Mouse (Mus musculus) cortical plate, adult 2 months (tissue): ENCODE measurements around the gene Mrps34. TPM values are rescaled to one million over a fixed set of nuclear protein-coding genes. Genes with fewer than 3 reads are reported as not detected.
"Not testable (repeated sequence)": the region's sequence is repeated elsewhere in the genome, so short reads cannot be mapped to it uniquely, and the experiment has no call there.

Experiments
- H3K27ac ChIP-seq: fragments of 200-500 bp; 2 replicates; pipeline ENCODE4 v1.5.1; 2012; ENCODE audit warnings: low read length, control low read depth, inconsistent platforms; ENCODE audit not compliant: insufficient read depth
- H3K4me1 ChIP-seq: fragments of 200-500 bp; 2 replicates; pipeline ENCODE4 v1.6.1; 2011; ENCODE audit warnings: low read length; ENCODE audit not compliant: control insufficient read depth, insufficient read depth
- H3K4me3 ChIP-seq: fragments of 200-500 bp; 2 replicates; pipeline ENCODE4 v1.5.1; 2011; ENCODE audit warnings: mild to moderate bottlenecking, low read length, control low read depth; ENCODE audit not compliant: insufficient read depth
- CTCF ChIP-seq: fragments of 200-500 bp; IDR thresholded peaks from 2 replicates; pipeline ENCODE4 v1.5.1; 2011; ENCODE audit warnings: mild to moderate bottlenecking, control low read depth, low read length; ENCODE audit not compliant: insufficient read depth; ENCODE audit errors: extremely low read depth
- POLR2A ChIP-seq: fragments of 200-500 bp; IDR thresholded peaks from 2 replicates; pipeline ENCODE4 v1.6.1; 2011; ENCODE audit warnings: mild to moderate bottlenecking, low read length, control low read depth; ENCODE audit not compliant: insufficient read depth; ENCODE audit errors: extremely low read depth
- polyA plus RNA-seq: library from polyadenylated mRNA; depleted of rRNA; stranded (reverse); fragments of >200 nt; gene quantifications from 2 replicates; pipeline ENCODE4 v1.2.3, GENCODE M21; 2012; rRNA removed

The Mrps34 gene
- polyA plus RNA-seq, 1 experiment, result 115 TPM

GRCm38 (mm10) chr17:24932431-24932830, 37.5 kb downstream of the Mrps34 start:
- TF ChIP-seq POLR2A (no peak), CTCF (no peak)
- Histone ChIP-seq H3K4me1 (peaks cover 11% of the 10 kb centered on the region), H3K4me3 (no peak overlapping the region)

DNA sequence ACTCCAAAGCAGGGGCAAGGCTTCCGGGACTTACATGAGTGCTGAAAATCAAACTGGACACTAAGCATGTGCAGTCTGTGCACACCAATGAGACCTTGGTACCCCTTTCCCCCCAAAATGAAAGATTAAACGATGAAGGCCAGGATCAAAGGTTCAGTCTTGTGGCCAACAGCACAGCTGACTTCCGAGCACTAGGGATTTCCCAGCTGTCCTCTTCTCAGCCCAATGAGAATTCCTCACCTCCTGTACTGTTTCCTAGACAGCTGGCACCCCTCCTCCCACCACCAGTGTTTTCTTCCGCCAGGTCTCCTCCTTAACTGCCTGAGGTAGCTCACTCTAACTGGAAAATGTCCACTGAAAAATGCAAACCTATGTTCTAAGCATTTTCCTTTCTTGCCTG, 38.2 kb downstream of the Mrps34 start:
- no peak overlapping the region for H3K27ac ChIP-seq
- TF ChIP-seq CTCF (no peak), POLR2A (no peak)
- peaks cover 11% of the 10 kb centered on the region for H3K4me1 ChIP-seq
- H3K4me3 ChIP-seq, result no peak overlapping the region

More at GRCm38 (mm10) chr17:24932431-24932830, 37.5 kb downstream of the Mrps34 start:
- H3K27ac ChIP-seq, result no peak overlapping the region

DNA sequence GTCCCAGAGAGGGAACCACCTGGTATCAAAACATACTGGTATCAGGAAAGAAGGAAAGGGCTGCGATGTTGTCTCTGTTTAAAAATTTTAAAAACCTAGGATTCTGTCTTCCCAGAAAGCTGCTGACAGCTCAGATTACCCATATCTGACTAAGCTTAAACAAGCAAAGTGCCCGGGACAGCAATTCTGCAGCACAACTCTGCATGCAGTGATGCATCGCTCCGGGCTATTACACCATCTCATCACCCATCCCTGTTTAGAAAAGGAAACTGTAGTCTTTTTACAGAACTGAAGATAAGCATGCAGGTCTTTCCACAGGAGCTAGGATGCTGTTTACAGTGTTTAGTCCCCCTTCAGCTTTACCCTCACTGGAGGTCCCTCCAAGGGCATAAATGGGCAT, 40.0 kb downstream of the Mrps34 start:
- Histone ChIP-seq H3K27ac (no peak overlapping the region), H3K4me3 (peak overlapping the region; percentile 96), H3K4me1 (peaks cover 11% of the 10 kb centered on the region)
- no peak for TF ChIP-seq CTCF
- TF ChIP-seq POLR2A, result no peak

DNA sequence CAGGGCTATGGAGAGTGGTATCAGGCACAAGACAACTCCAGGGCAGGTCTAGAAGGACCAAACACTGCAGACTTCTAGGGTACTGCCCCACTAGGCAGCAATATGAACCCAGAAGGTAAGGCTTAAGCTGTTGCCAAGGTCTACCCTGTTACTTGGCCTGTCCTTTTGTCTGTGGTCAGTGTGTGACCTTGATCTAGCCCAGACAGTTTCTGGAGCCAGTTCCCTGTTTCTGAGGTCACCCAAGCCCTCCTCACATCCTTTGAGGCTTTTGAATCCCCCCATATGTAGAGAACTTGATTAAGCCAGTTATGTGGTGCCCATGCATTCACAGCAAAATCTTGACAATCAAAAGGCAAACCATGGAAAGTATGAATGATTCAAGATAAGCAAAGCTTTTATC, 40.8 kb downstream of the Mrps34 start:
- no peak overlapping the region for H3K27ac ChIP-seq
- TF ChIP-seq POLR2A (no peak), CTCF (no peak)

DNA sequence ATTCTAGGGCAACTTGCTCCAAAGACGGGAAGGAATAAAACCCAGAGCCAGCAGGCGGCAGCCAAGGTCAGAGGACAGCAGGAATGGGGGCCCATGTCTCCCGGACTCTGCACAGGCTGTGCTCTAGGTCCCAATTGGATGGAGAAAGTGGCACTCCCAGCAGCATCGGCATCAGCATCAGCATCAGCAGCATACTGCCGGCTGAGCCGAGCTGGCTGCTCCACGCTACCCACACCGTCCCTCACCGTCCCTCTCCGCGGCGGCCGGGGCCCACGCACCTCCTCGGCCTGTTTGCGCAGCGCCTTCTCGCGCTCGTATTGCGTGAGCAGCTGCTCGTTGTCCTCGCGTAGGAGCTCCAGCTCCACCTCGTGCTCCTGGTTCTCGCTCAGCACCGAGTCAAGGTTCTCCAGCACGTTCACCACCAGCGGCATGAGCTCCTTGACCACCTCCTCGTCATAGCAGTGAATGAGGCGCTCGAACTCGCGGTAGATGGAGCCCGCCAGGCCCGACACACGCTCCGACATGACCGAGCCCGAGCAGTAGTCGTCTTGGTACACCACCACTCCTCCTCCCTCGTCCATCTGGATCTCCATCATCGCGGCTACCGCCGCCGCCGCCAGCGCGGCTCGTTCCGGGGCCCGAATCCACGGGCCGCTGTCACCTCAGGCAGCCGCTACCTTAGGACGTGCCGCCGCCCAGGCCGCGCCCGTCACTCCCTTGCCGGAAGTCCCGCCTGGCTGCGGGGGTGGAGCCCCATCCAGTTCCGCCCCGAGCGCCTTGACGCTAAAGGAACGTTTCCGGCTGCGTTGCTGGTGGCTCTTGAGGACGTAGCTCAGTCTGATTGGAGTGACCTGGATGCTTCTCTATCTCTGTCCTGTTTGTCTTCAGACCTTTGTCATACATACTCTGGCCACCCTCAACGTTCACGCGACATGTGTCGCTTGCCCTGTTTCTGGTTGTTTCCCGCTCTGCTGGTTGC, 41.6 kb downstream of the Mrps34 start, which contains the start of gene Mapk8ip3:
Gene Mapk8ip3 (minus strand): TSS at position 719 of the 979 bp plus-strand sequence.
- H3K27ac ChIP-seq, result peak within 1 kb of the TSS; percentile 72
- H3K4me1 ChIP-seq, result peaks cover 11% of the 10 kb centered on the region
- TF ChIP-seq CTCF (no peak), POLR2A (peak; percentile 96)
- peak within 1 kb of the TSS; percentile 96 for H3K4me3 ChIP-seq

More for the DNA sequence above, 40.8 kb downstream of the Mrps34 start:
- Histone ChIP-seq H3K4me3 (peak overlapping the region; percentile 96), H3K4me1 (peaks cover 11% of the 10 kb centered on the region)

- Histone ChIP-seq H3K27ac (peak overlapping the region; percentile 67), H3K4me3 (peak overlapping the region; percentile 96), H3K4me1 (peaks cover 11% of the 10 kb centered on the region)
- TF ChIP-seq POLR2A (no peak), CTCF (no peak)
Measured at GRCm38 (mm10) chr17:24937266-24937665, 42.4 kb downstream of the Mrps34 start.

DNA sequence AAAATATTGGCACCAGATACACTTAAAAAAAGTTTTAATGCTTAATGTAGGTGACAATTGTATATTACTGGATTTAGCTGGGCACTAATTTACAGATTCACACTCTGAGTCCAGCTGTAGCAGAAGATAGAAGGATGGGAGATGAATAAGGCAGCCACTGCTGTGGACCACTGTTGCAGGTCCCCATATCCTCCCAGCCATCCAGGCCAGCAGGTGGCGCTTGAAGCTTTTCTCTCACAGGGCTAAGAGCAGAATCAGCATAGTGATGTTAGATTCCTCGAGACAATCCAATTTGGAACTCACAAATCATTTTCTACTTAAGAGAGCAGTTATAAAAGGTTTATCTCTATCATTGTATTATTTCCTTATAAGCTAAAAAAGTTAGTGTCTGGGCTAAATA, 47.5 kb downstream of the Mrps34 start:
- peak; percentile 39; the same call in 1 of the 2 replicates for TF ChIP-seq CTCF
- not testable (repeated sequence) for H3K4me1 ChIP-seq, H3K27ac ChIP-seq, H3K4me3 ChIP-seq

DNA sequence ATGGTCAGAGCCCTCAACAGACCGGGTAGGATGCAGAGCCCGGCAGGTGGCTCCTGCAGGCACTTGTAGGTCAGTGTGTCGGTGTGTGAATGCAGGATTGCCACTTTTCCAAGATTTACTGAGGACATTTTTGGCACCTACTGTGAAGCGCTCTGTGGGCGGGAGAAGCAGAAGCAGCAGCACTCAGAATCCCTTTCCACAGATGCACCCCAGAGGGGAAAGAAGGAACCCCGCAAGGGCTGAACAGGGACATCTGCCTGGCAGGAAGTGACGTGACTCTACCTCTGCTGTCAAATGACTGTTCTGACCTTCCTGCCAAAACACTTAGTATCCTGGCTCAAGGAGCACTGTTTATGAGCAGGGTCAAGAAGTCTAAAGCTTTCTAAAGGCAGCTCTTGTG, 48.1 kb downstream of the Mrps34 start:
- TF ChIP-seq CTCF (no peak), POLR2A (no peak)
- Histone ChIP-seq H3K4me1 (no peaks in the 10 kb centered on the region), H3K27ac (no peak overlapping the region), H3K4me3 (no peak overlapping the region)

DNA sequence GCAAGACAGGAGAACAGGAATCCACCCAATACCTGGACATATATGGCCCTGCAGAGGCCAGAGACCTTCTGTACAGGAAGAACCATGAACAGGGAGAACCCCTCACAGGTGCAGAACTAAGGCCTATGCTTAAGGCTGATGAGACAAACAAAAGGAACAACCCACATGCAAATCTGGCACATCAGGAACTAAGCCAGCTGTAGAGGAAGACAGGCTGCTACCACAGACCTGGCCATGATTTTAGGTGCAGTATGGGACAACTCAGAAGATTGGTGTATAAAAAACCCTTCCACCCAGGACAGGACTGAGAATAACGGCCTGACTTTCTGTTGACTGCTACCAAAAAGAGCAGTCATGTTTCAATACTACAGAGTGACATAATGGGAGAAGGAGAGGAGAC, 48.7 kb downstream of the Mrps34 start:
- H3K27ac ChIP-seq, H3K4me3 ChIP-seq, H3K4me1 ChIP-seq: not testable (repeated sequence)

Other genes starting within 250 kb of the Mrps34 start
- gene Slc9a3r2, start 244.8 kb upstream of the Mrps34 start, polyA plus RNA-seq, result 68.2 and 69.0 TPM in 2 replicates
- 0.34 and 0.50 TPM in 2 replicates for gene Npw, start 236.7 kb upstream of the Mrps34 start, polyA plus RNA-seq
- 53.5 and 53.6 TPM in 2 replicates for gene Zfp598, start 225.4 kb upstream of the Mrps34 start, polyA plus RNA-seq
- gene Syngr3, start 205.2 kb upstream of the Mrps34 start, polyA plus RNA-seq, result 177 and 184 TPM in 2 replicates
- 21.1 and 21.5 TPM in 2 replicates for gene Gfer, start 199.0 kb upstream of the Mrps34 start, polyA plus RNA-seq
- gene Noxo1, start 198.9 kb upstream of the Mrps34 start, polyA plus RNA-seq, result 5.2 and 6.4 TPM in 2 replicates
- 53.0 and 53.7 TPM in 2 replicates for gene Tbl3, start 187.5 kb upstream of the Mrps34 start, polyA plus RNA-seq
- gene Rnf151, start 177.1 kb upstream of the Mrps34 start, polyA plus RNA-seq, result 0.32 and 0.33 TPM in 2 replicates
- 980 and 1,011 TPM in 2 replicates for gene Rps2, start 177.0 kb upstream of the Mrps34 start, polyA plus RNA-seq
- gene Ndufb10, start 170.6 kb upstream of the Mrps34 start, polyA plus RNA-seq, result 428 and 431 TPM in 2 replicates
- 0.48 and 0.57 TPM in 2 replicates for gene Rpl3l, start 167.3 kb upstream of the Mrps34 start, polyA plus RNA-seq
- 47.3 and 53.0 TPM in 2 replicates for gene Msrb1, start 158.5 kb upstream of the Mrps34 start, polyA plus RNA-seq
- gene Hs3st6, start 142.1 kb upstream of the Mrps34 start, polyA plus RNA-seq, result 0.29 and 0.44 TPM in 2 replicates
- gene Meiob, start 90.8 kb upstream of the Mrps34 start, polyA plus RNA-seq, result not detected in 2 replicates
- 138 and 151 TPM in 2 replicates for gene Hagh, start 55.0 kb upstream of the Mrps34 start, polyA plus RNA-seq
- gene Fahd1, start 44.8 kb upstream of the Mrps34 start, polyA plus RNA-seq, result 21.8 and 25.1 TPM in 2 replicates
- not detected in 2 replicates for gene Igfals, start 29.1 kb upstream of the Mrps34 start, polyA plus RNA-seq
- gene Nubp2, start 8.8 kb upstream of the Mrps34 start, polyA plus RNA-seq, result 24.6 and 27.3 TPM in 2 replicates
- 91.9 and 92.7 TPM in 2 replicates for gene Spsb3, start 8.5 kb upstream of the Mrps34 start, polyA plus RNA-seq
- 62.4 and 65.0 TPM in 2 replicates for gene Eme2, start within 50 bp of the Mrps34 start, polyA plus RNA-seq
- gene Nme3, start 1.4 kb downstream of the Mrps34 start, polyA plus RNA-seq, result 94.5 and 94.7 TPM in 2 replicates
- 328 and 355 TPM in 2 replicates for gene Mapk8ip3, start 41.9 kb downstream of the Mrps34 start, polyA plus RNA-seq
- 4.5 and 6.2 TPM in 2 replicates for gene Jpt2, start 65.6 kb downstream of the Mrps34 start, polyA plus RNA-seq
- 22.0 and 23.1 TPM in 2 replicates for gene Cramp1l, start 120.7 kb downstream of the Mrps34 start, polyA plus RNA-seq
- gene Ift140, start 121.0 kb downstream of the Mrps34 start, polyA plus RNA-seq, result 22.2 and 22.7 TPM in 2 replicates
- 17.8 and 19.4 TPM in 2 replicates for gene Tmem204, start 188.5 kb downstream of the Mrps34 start, polyA plus RNA-seq
- gene Telo2, start 220.9 kb downstream of the Mrps34 start, polyA plus RNA-seq, result 18.5 and 24.8 TPM in 2 replicates
- gene Ptx4, start 225.6 kb downstream of the Mrps34 start, polyA plus RNA-seq, result 0.19 and 0.34 TPM in 2 replicates
- gene Clcn7, start 238.3 kb downstream of the Mrps34 start, polyA plus RNA-seq, result 45.6 and 47.0 TPM in 2 replicates